Mouse (Mus musculus) mouse embryonic stem cell (cell line): ENCODE data around the gene Invs.

Experiments
- in situ Hi-C, 2 experiments: fragments of 300-500 bp; cut with MboI; formaldehyde crosslinking; loops; 1 replicate in 1 of 2; 3 replicates in 1 of 2; pipeline ENCODE4 v1.14.3; 2019 to 2020; ENCODE audit warnings: low sequenced_read_pairs in 2 of 2, low pct_unique_long_range_greater_than_20kb in 1 of 2, mixed read lengths in 1 of 2; ENCODE audit not compliant: unreplicated experiment in 1 of 2

Gene Invs

GRCm38 (mm10) chr4:48316036-48316435 lies 36.5 kb downstream of the Invs start:
- in situ Hi-C loops = no loop called here

GRCm38 (mm10) chr4:48321276-48321675 lies 41.7 kb downstream of the Invs start:
- in situ Hi-C loops = no loop called here

DNA sequence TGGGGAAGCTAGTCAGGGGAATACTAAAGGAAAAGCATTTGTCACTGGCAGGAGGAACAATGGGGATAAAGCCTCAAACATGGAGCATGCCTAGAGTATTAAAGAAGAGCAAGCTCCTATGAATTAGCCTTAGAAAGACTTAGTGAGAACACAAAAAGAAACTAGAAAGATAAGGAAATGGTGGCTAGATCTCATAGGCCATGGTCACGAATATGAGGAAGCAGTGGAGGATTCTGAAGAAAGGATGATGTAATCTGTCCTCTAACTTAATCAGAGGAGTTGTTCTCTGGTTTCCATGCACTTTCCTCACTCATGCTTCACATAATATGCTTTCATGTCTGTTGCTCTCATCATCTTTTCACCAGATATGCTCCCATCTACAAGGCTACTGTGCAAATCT lies 42.5 kb downstream of the Invs start:
- in situ Hi-C loops = no loop called here

DNA sequence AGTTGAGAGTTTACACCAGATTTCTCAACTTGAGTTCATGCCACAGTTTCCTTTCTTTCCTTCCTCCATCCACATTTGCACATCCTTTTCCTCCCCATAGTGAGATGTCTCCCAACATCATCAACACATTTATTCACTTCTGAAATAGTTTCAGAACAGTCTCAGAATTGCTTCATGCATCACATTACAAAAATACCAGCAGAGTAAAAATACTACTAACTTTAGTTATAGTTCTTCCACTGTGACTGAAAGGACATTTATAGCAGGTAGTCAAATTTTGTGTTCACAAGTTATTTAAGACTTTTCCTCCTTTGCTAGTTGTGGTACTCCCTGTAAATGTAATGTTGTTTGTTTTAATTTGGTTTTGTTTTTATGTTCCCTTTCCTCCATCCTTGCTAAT lies 47.6 kb downstream of the Invs start:
- in situ Hi-C loops = no loop called here

GRCm38 (mm10) chr4:48328042-48328441 lies 48.5 kb downstream of the Invs start:
- in situ Hi-C loops = no loop called here

GRCm38 (mm10) chr4:48332453-48333051 lies 53.0 kb downstream of the Invs start:
- in situ Hi-C loops = no loop called here

DNA sequence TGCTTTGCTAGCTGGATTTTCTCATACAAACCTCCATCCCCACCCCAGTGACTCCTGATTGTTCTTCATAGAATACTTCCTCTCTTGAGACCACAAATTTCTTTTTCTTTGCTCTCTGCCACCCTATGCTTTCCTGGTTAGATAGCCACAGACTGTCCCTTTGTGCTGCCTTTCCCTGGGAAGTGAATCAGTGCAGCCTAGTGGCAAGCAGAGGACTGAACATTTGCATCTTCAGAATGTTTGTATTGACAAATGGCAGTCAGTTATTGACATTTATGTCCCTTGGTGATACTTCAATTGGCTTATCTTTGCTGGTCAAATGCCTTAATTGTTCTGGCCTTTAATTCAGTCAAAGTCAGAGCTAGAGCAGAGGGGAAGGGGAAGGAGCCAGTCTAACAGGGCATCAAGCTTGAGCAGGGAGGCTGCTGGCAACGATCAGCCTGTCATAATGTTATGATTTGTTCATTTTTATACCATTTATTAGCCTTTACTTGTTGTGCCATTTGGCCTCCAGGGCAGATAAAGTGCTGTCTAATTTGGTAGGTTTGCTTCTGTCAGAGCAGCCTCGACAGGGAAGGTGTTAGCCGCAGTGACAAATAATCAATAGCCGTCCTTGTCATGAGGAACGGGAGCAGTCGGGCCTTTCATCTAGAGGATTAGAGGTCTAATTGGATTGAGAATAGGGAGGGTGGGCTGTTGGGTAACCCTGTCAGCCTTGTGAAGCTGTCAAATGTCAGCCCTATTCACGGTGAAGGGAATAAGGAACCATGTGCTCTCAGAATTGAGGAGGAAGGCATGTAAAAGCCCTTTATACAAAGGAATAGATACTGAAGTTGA lies 55.6 kb downstream of the Invs start:
- in situ Hi-C loops = no loop called here

DNA sequence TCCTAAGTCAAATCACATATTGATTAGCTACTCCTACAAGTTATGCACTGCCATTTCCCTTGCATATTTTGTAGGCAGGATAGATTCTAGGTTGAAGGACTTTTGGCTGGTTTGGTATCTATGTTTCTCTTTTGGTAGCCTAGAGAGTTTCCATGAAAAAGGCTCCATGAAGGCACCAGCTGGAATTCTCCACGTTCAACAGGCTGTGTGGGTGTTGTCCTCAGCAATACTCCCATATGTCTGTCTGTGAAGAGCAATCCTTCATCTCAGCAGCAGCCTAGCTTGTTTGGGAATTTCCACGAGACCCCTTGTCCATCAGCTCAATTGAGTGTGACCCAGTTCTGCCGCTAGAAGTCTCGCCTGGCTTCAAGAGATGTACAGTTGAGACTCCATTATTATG lies 63.1 kb downstream of the Invs start:
- in situ Hi-C loops = no loop called here

- in situ Hi-C loops = no loop called here
Observed at GRCm38 (mm10) chr4:48362367-48362766, 82.8 kb downstream of the Invs start.

DNA sequence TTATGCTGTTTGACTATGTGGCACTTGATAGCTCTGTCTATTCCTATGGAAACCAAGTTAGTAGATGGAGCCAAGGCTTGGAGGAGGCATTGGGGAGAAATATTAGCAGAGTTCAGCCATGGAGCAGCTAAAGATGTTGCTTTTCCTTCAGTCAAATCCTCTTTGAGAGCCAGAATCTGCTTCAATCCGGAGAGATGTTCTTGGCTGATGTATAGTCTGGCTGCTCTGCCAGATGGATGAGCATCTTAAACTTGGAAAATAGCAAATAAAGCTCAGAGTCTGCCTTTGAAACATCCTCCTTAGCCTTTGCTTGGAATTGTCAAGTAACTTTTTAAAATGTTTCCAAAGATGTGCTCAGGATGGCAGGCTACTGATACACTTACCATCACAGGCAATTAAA lies 91.5 kb downstream of the Invs start:
- in situ Hi-C loops = no loop called here

GRCm38 (mm10) chr4:48380940-48381339 lies 101.4 kb downstream of the Invs start:
- in situ Hi-C loops = loop anchor here in 1 of 2 experiments (25.0 kb wide), 1 partner anchor 269 kb away; the partner anchor contains the start of gene Stx17

DNA sequence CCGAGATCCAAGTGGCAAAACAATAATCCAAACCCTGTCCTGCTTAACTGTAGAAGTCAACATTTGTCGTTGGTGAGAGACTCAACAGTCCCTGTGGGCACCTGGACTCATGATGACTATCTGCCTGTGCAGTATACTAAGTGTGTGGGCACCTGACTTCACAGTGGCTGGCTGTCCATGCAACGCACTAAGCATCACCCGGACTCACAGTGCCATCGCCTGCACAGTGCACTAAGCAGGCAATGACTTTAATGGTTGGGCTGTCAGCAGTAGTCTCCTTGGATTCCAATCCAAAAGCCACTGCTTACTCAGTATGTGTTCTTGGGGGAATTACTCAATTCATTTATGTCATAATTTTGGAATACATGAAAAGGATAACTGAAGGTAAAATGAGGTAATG lies 102.9 kb downstream of the Invs start:
- in situ Hi-C loops = loop anchor here in 1 of 2 experiments (25.0 kb wide), 1 partner anchor 270 kb away; the partner anchor contains the start of gene Stx17

DNA sequence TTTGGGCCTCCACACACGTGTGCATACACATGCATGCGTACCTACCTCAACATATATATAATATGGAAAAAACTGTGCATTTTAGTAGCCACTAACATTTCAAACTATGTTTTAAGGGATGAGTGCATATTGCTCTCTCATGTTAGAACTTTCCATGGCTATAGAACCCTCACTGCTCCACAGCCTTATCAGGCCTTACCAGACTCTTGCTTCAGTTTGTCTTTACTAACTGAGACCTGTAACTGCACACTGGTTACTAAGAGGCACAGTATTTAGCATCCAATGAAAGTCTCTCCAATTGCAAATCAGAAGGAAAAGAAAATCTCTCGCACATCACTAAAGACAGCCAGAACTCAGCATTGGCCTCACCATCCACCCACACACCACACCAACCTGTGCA lies 117.4 kb downstream of the Invs start:
- in situ Hi-C loops = loop anchor here in 1 of 2 experiments (25.0 kb wide), 1 partner anchor 285 kb away; the partner anchor contains the start of gene Stx17

- in situ Hi-C loops = loop anchor here in 1 of 2 experiments (25.0 kb wide), 1 partner anchor 966 kb away; no protein-coding TSS in a partner anchor
Observed at GRCm38 (mm10) chr4:48403066-48403640, 123.6 kb downstream of the Invs start.

DNA sequence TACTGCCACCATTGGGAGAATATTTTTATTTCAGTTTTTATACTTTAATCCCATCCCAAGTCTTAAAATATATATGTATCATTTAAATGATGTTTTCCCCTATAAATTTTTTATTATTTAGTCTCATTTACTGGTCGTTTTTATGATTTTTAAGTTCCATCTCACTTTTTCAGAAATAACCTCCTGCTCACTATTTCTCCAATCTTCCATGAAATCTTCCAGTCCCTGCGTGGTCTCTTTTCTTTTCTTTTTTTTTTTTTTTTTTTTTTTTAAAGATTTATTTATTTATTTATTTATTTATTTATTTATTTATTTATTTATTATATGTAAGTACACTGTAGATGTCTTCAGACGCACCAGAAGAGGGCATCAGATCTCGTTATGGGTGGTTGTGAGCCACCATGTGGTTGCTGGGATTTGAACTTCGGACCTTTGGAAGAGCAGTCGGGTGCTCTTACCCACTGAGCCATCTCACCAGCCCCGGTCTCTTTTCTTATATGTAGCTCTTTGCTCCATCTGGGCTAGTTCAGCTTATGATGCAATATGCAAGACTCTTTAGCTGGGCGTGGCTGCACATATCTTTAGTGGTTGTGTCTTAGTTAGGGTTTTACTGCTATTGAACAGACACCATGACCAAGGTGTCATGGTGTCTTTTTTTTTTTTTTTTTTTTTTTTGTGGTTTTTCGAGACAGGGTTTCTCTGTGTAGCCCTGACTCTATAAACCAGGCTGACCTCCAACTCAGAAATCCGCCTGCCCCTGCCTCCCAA lies 126.3 kb downstream of the Invs start:
- in situ Hi-C loops = loop anchor here in 1 of 2 experiments (25.0 kb wide), 1 partner anchor 969 kb away; no protein-coding TSS in a partner anchor

DNA sequence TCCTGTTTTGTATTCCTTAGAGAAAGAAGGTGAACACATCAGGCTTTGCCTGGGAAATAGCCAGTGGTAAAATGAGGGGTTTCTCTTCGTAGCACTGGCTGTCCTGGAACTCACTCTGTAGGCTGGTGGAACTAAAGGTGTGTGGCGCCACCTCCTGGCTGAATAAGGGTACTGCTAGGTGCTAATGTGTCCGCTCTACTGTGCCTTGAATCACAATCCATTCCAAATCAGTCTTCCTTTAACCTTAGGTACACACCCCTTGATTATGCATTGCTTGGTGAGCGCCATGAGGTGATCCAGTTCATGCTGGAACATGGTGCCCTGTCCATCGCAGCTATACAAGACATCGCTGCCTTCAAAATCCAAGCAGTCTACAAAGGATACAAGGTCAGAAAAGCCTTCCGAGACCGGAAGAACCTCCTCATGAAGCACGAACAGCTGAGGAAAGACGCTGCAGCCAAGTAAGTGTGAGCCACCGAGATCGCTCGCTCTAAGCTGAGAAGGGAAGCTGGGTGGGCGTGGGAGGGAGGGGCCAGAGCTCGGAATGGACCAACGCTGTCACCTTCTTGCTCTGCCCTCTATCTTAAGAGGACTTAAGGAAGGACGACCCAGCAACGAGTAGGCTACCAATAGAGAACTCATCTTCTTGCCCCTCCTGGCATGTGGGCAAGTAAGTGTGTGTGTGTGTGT lies 127.9 kb downstream of the Invs start:
- in situ Hi-C loops = loop anchor here in 1 of 2 experiments (25.0 kb wide), 1 partner anchor 970 kb away; no protein-coding TSS in a partner anchor

- in situ Hi-C loops = loop anchor here in 1 of 2 experiments (25.0 kb wide), 1 partner anchor 976 kb away; no protein-coding TSS in a partner anchor
Observed at GRCm38 (mm10) chr4:48413473-48413872, 133.9 kb downstream of the Invs start.

- in situ Hi-C loops = loop anchor here in 1 of 2 experiments (25.0 kb wide), 1 partner anchor 979 kb away; no protein-coding TSS in a partner anchor
Observed at GRCm38 (mm10) chr4:48415838-48416335, 136.3 kb downstream of the Invs start.
